Mouse (Mus musculus): ENCODE results near the gene Il17rd. TPM values are rescaled to one million over a fixed set of nuclear protein-coding genes. Genes with fewer than 3 reads are reported as not detected.

The Il17rd gene
- polyA plus RNA-seq, 1 experiment from 2014 or later, result 5.4 TPM

GRCm38 (mm10) chr14:27050043-27050442 lies 11.3 kb downstream of the Il17rd start:
- no peak for ATAC-seq (ENCODE audit: low FRiP score)
- Histone ChIP-seq H3K4me1 (peaks cover 48% of the 10 kb centered on the region), H3K27me3 (0 out of 2 replicates have a peak, but pooled peaks cover 4% of the 10 kb centered on the region), H3K4me3 (replicated peaks) (no peak overlapping the region), H3K9ac (no peak overlapping the region), H3K9me3 (no peaks in the 10 kb centered on the region), H3K4me2 (no peak overlapping the region), H3K27ac (peak overlapping the region; percentile 87), H3K36me3 (replicated peaks) (no peaks in the 10 kb centered on the region)
- WGBS, result 8% methylated on average over 9 of the region's 9 CpGs

GRCm38 (mm10) chr14:27050560-27051510 lies 12.1 kb downstream of the Il17rd start:
- Histone ChIP-seq H3K4me3 (replicated peaks) (no peak overlapping the region), H3K9me3 (no peaks in the 10 kb centered on the region), H3K9ac (no peak overlapping the region), H3K4me1 (peaks cover 46% of the 10 kb centered on the region), H3K27ac (peak overlapping the region; percentile 87), H3K27me3 (0 out of 2 replicates have a peak, but pooled peaks cover 4% of the 10 kb centered on the region), H3K4me2 (peak overlapping the region; percentile 30), H3K36me3 (replicated peaks) (no peaks in the 10 kb centered on the region)
- ATAC-seq (ENCODE audit: low FRiP score), result peak; percentile 71
- 11% methylated on average over 18 of the region's 18 CpGs for whole genome bisulfite sequencing

- Histone ChIP-seq H3K4me3 (replicated peaks) (no peak overlapping the region), H3K9ac (no peak overlapping the region), H3K36me3 (replicated peaks) (no peaks in the 10 kb centered on the region), H3K4me2 (peak overlapping the region; percentile 30), H3K27me3 (0 out of 2 replicates have a peak, but pooled peaks cover 4% of the 10 kb centered on the region), H3K9me3 (no peaks in the 10 kb centered on the region), H3K27ac (peak overlapping the region; percentile 87), H3K4me1 (peaks cover 45% of the 10 kb centered on the region)
- no peak for ATAC-seq (ENCODE audit: low FRiP score)
- WGBS, result 31% methylated on average over 5 of the region's 5 CpGs
Observed at GRCm38 (mm10) chr14:27051511-27051895, 12.8 kb downstream of the Il17rd start.

- Histone ChIP-seq H3K4me3 (replicated peaks) (no peak overlapping the region), H3K4me1 (peaks cover 12% of the 10 kb centered on the region; the same call in 1 of the 2 replicates), H3K27me3 (0 out of 2 replicates have a peak, but pooled peaks cover 5% of the 10 kb centered on the region), H3K9ac (no peak overlapping the region), H3K27ac (no peak overlapping the region), H3K4me2 (no peak overlapping the region), H3K36me3 (replicated peaks) (no peaks in the 10 kb centered on the region), H3K9me3 (no peaks in the 10 kb centered on the region)
- no peak for ATAC-seq (ENCODE audit: low FRiP score)
- 51% methylated on average over 13 of the region's 13 CpGs for WGBS
Observed at GRCm38 (mm10) chr14:27058535-27059223, 19.9 kb downstream of the Il17rd start.

DNA sequence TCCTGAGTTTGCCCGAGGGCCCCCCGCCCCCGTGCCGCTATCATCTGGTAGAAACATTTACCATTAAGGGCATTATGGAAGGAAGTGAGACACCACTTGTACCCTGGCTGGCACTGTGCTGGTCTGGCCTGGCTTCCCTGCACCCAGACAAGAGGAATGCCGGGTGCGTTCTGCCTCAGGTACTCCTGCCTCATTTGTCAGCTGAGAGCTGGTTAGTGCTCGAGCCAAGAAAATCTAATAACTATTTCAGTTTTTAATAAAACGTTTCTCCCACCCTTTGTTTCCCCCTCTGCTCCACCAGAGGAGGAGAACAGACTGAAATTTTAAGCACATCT lies 20.4 kb downstream of the Il17rd start:
- 57% methylated on average over 8 of the region's 8 CpGs for WGBS
- Histone ChIP-seq H3K4me1 (peaks cover 12% of the 10 kb centered on the region; the same call in 1 of the 2 replicates), H3K36me3 (replicated peaks) (no peaks in the 10 kb centered on the region), H3K4me2 (no peak overlapping the region), H3K27ac (no peak overlapping the region), H3K4me3 (replicated peaks) (no peak overlapping the region), H3K9me3 (no peaks in the 10 kb centered on the region), H3K9ac (no peak overlapping the region), H3K27me3 (0 out of 2 replicates have a peak, but pooled peaks cover 5% of the 10 kb centered on the region)
- ATAC-seq (ENCODE audit: low FRiP score), result no peak

- H3K36me3 ChIP-seq (replicated peaks), result no peaks in the 10 kb centered on the region
- no peaks in the 10 kb centered on the region for H3K9me3 ChIP-seq
- H3K4me3 ChIP-seq (replicated peaks), result no peak overlapping the region
- no peak overlapping the region for H3K9ac ChIP-seq
- no peak overlapping the region for H3K27ac ChIP-seq
- ATAC-seq (ENCODE audit: low FRiP score), result no peak
- 0 out of 2 replicates have a peak, but pooled peaks cover 5% of the 10 kb centered on the region for H3K27me3 ChIP-seq
- H3K4me1 ChIP-seq, result peaks cover 36% of the 10 kb centered on the region
- 76% methylated on average over 1 of the region's 1 CpGs for WGBS
- H3K4me2 ChIP-seq, result no peak overlapping the region
Observed at GRCm38 (mm10) chr14:27063338-27063737, 24.6 kb downstream of the Il17rd start.

DNA sequence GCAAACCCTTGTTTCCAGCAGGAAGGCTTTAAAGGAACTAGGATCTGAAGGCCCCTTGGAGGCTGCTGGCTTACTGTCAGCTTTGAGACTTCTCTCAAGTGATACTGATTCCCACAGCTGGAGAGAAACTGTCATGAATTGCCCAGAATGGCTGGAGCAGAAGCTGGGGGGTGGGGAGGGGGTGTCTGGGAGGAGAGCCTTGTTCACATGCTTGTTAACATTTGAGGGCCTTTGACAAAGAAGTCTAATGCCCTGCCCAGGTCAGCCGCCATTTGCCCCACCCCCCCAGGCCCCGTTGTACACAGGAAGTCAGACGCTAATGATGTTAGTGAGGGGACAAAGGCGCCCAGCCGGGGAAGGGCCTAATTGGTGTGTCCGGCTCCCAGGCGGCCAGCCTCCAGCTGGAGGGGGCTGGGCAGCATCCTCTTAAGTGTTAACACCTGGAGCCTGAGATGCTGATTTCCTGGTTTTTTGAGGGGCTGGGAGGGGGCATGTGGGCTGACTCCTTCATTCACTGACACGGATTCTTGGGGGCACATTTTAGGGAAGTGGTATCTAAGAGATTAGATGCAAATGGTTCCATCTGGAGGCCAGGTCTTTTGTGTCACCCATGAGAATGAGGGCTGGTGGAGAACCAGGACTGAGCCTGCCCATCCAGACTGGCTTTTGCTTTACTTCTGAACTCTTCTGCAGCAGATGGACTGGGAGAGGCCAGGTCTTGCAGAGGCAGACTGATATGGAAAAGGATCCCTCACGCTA lies 27.6 kb downstream of the Il17rd start:
- Histone ChIP-seq H3K36me3 (replicated peaks) (no peaks in the 10 kb centered on the region), H3K27ac (peak overlapping the region; percentile 65), H3K4me2 (peak overlapping the region; percentile 28; the same call in 1 of the 2 replicates), H3K4me3 (replicated peaks) (no peak overlapping the region), H3K4me1 (peaks cover 54% of the 10 kb centered on the region), H3K9me3 (no peaks in the 10 kb centered on the region), H3K9ac (0 out of 2 replicates have a peak overlapping the region, but pooled peaks have one; percentile 7), H3K27me3 (0 out of 2 replicates have a peak, but pooled peaks cover 5% of the 10 kb centered on the region)
- peak; percentile 73 for ATAC-seq (ENCODE audit: low FRiP score)
- 5% methylated on average over 9 of the region's 9 CpGs for WGBS

- no peak overlapping the region for H3K9ac ChIP-seq
- H3K4me3 ChIP-seq (replicated peaks), result no peak overlapping the region
- no peaks in the 10 kb centered on the region for H3K36me3 ChIP-seq (replicated peaks)
- ATAC-seq (ENCODE audit: low FRiP score), result no peak
- no peaks in the 10 kb centered on the region for H3K9me3 ChIP-seq
- H3K27ac ChIP-seq, result peak overlapping the region; percentile 31; the same call in 1 of the 2 replicates
- H3K4me1 ChIP-seq, result peaks cover 59% of the 10 kb centered on the region
- 0 out of 2 replicates have a peak, but pooled peaks cover 5% of the 10 kb centered on the region for H3K27me3 ChIP-seq
- 0 out of 2 replicates have a peak overlapping the region, but pooled peaks have one; percentile 10 for H3K4me2 ChIP-seq
- 16% methylated on average over 6 of the region's 6 CpGs for WGBS
Observed at GRCm38 (mm10) chr14:27067866-27068271, 29.1 kb downstream of the Il17rd start.

DNA sequence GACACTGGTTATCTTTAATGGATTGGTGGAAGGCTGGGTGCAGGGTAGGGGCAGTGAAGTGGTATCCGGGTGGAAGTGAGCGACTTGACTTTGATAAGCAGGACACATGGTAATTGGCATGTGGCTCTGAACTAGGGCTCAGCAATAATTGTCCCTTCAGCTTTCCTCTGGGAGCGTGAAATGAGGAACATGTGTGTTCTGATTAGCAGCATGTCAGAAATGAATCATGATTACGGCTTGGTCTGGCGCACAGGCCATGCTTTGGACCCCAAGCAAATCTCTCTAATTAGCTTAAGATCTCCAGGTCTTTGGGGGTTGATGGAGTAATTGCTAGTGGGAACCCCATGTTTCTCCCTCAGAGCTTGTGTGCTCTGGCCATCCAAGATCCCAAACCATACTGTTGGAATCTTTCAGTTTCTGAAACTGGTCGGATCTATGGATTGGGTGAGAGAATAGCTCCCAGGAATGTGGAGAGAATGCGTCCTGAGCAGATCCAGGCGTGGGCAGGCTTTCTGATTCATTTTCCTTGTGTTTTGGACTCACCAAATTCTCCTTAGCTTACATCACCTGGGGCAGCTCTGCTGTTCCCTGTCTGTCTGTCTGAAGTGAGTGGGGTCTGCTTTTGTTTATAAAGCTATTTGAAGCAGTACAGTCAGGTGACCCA lies 30.8 kb downstream of the Il17rd start:
- no peak for ATAC-seq (ENCODE audit: low FRiP score)
- Histone ChIP-seq H3K9me3 (no peaks in the 10 kb centered on the region), H3K36me3 (replicated peaks) (no peaks in the 10 kb centered on the region), H3K9ac (no peak overlapping the region), H3K4me3 (replicated peaks) (no peak overlapping the region), H3K27me3 (peaks cover 5% of the 10 kb centered on the region; the same call in 1 of the 2 replicates), H3K27ac (no peak overlapping the region), H3K4me2 (no peak overlapping the region), H3K4me1 (peaks cover 59% of the 10 kb centered on the region)
- 39% methylated on average over 8 of the region's 8 CpGs for whole genome bisulfite sequencing

DNA sequence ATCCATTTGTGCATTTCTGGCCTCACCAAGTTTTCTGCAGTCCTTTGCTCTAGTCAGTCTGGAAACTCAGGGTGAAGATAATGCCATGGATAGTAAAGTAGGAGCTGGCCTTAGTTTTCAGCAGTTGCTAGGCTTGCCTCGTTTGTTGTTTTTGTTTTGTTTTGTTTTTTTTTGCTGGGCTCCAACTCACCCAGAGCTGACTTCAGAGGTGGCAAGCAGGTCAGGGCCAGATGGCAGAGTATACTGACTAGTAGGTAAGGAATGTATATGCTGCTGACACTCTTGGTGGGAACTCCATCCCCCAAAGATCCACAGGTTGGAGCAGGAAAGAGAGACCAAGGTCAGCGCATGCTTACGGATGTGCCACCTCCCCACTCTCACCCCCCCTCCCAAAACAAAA lies 31.4 kb downstream of the Il17rd start:
- H3K27me3 ChIP-seq, result peaks cover 5% of the 10 kb centered on the region; the same call in 1 of the 2 replicates
- no peak overlapping the region for H3K27ac ChIP-seq

DNA sequence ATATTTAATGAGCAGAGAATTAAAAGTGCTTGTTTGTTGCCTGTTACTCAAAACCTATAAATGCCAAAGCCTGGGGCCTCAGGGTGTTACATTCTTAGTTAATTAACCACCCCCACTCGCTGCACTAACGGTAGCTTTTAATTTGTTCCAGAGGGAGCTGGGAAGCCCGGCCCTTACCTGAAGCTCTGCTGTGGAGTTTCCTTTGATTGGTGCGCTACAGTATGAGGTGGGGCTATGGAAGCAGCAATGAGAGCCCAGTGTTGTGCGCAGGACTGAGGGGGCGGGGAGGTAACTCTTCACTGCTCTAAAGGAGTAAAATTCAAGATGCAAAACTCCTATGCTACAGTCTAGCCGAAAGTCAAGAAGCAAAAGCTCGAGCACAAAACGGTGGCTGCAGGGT lies 32.0 kb downstream of the Il17rd start:
- no peak overlapping the region for H3K4me2 ChIP-seq
- H3K27ac ChIP-seq, result 0 out of 2 replicates have a peak overlapping the region, but pooled peaks have one; percentile 25
- WGBS, result 18% methylated on average over 9 of the region's 9 CpGs

More for the DNA sequence above, 31.4 kb downstream of the Il17rd start:
- Histone ChIP-seq H3K4me2 (no peak overlapping the region), H3K36me3 (replicated peaks) (no peaks in the 10 kb centered on the region), H3K4me1 (peaks cover 59% of the 10 kb centered on the region), H3K9ac (no peak overlapping the region), H3K9me3 (no peaks in the 10 kb centered on the region), H3K4me3 (replicated peaks) (no peak overlapping the region)
- 46% methylated on average over 3 of the region's 3 CpGs for WGBS
- ATAC-seq (ENCODE audit: low FRiP score), result no peak

More for the DNA sequence above, 32.0 kb downstream of the Il17rd start:
- Histone ChIP-seq H3K36me3 (replicated peaks) (no peaks in the 10 kb centered on the region), H3K27me3 (peaks cover 5% of the 10 kb centered on the region; the same call in 1 of the 2 replicates), H3K9me3 (no peaks in the 10 kb centered on the region), H3K4me1 (peaks cover 64% of the 10 kb centered on the region), H3K4me3 (replicated peaks) (no peak overlapping the region), H3K9ac (no peak overlapping the region)
- ATAC-seq (ENCODE audit: low FRiP score), result no peak

Measured in forebrain, embryonic 12.5 days (tissue).